Mouse (Mus musculus) heart, embryonic 14.5 days (tissue): ENCODE measurements around the gene Mlana. TPM values are rescaled to one million over a fixed set of nuclear protein-coding genes. Genes with fewer than 3 reads are reported as not detected.

Experiments used
- ATAC-seq: fragments of 200-750 bp; cut with Nextera tagmentation; 2 replicates; pipeline ENCODE4 v1.8.0; 2017; ENCODE audit warnings: low read depth, moderate TSS enrichment; ENCODE audit not compliant: insufficient number of reproducible peaks, insufficient read depth, low FRiP score
- H3K27ac ChIP-seq, 2 experiments: fragments of 200-500 bp in 1 of 2; fragments of 300-500 bp in 1 of 2; sonication (generic) in 1 of 2; replicated peaks in 1 of 2; 2 replicates each; pipeline ENCODE4 v1.5.1; 2012 to 2014; ENCODE audit warnings: low read depth in 2 of 2, low read length in 2 of 2, control low read depth in 1 of 2, mild to moderate bottlenecking in 1 of 2, mixed read lengths in 1 of 2; ENCODE audit not compliant: control insufficient read depth in 1 of 2, insufficient read depth in 1 of 2
- H3K27me3 ChIP-seq: fragments of 300-500 bp; sonication (generic); 2 replicates; pipeline ENCODE4 v1.6.1; 2014; ENCODE audit warnings: mild to moderate bottlenecking, low read length, control low read depth; ENCODE audit not compliant: control insufficient read depth, insufficient read depth
- H3K36me3 ChIP-seq: fragments of 300-500 bp; sonication (generic); 2 replicates; pipeline ENCODE4 v1.6.1; 2014; ENCODE audit warnings: mild to moderate bottlenecking, control low read depth, low read length, mixed read lengths; ENCODE audit not compliant: control insufficient read depth, insufficient read depth
- H3K4me1 ChIP-seq, 2 experiments: fragments of 200-500 bp in 1 of 2; fragments of 300-500 bp in 1 of 2; sonication (generic) in 1 of 2; 2 replicates each; pipeline ENCODE4 v1.6.1; 2012 to 2014; ENCODE audit warnings: low read length in 2 of 2, control low read depth in 1 of 2, mixed read lengths in 1 of 2; ENCODE audit not compliant: control insufficient read depth in 2 of 2, insufficient read depth in 2 of 2
- H3K4me2 ChIP-seq: fragments of 300-500 bp; sonication (generic); 2 replicates; pipeline ENCODE4 v1.6.1; 2014; ENCODE audit warnings: mild to moderate bottlenecking, low read length
- H3K4me3 ChIP-seq, 2 experiments: fragments of 200-500 bp in 1 of 2; fragments of 300-500 bp in 1 of 2; sonication (generic) in 1 of 2; 2 replicates each; pipeline ENCODE4 v1.5.1; 2012 to 2014; ENCODE audit warnings: low read length in 2 of 2, mild to moderate bottlenecking in 2 of 2, control low read depth in 1 of 2, low read depth in 1 of 2, moderate library complexity in 1 of 2; ENCODE audit not compliant: control insufficient read depth in 1 of 2, insufficient read depth in 1 of 2
- H3K9ac ChIP-seq: fragments of 300-500 bp; sonication (generic); 2 replicates; pipeline ENCODE4 v1.6.1; 2014; ENCODE audit warnings: mild to moderate bottlenecking, low read length
- H3K9me3 ChIP-seq: fragments of 300-500 bp; sonication (generic); 2 replicates; pipeline ENCODE4 v1.6.1; 2016; ENCODE audit warnings: low read length, control low read depth; ENCODE audit not compliant: control insufficient read depth
- WGBS: fragments of 180-500 bp; shearing (Covaris S2); extraction: QIAGEN DNeasy Blood & Tissue Kit; methylation state at CpG from one replicate; pipeline ENCODE4 v1.1.7; 2014; 5-methylcytosine and 5-hydroxymethylcytosine counted together
- polyA plus RNA-seq: library from polyadenylated mRNA; unstranded; fragments of >200 nt; fragmentation: Nextera tagmentation; extraction: Ambion mirVana; gene quantifications from 2 replicates; pipeline ENCODE4 v1.2.1, GENCODE M21; 2014

Mlana gene
- polyA plus RNA-seq, 1 experiment from 2014 or later, result 1.6 TPM

DNA sequence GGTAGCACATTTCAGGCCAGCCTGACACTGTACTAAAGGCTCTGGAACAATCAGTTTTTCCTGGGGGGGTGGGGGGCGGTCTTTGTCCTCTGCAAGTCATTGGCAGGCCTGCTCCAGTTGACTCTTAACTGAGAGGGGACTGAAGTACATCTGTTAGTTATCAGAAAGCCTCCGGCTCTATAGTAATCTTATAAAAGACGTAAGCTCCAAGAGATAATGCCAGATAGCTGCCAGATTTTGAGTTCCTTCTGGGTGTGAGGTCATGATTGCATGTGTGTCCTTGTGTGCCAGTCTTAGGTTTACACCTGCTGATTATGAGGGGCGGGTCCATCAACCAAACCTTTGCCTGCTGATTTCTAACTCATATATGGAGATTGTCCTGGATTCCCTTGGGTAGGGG, 31.5 kb upstream of the Mlana start:
- ATAC-seq, result no peak; the same call in 1 of the 2 replicates
- 65% methylated on average over 4 of the region's 4 CpGs for WGBS
- Histone ChIP-seq H3K36me3 (no peaks in the 10 kb centered on the region), H3K9me3 (no peaks in the 10 kb centered on the region), H3K27ac (no peak overlapping the region), H3K4me3 (no peak overlapping the region), H3K9ac (no peak overlapping the region), H3K4me2 (no peak overlapping the region), H3K4me1 (peaks cover 13 to 15% of the 10 kb centered on the region in 2 experiments), H3K27me3 (peaks cover 7% of the 10 kb centered on the region; the same call in 1 of the 2 replicates)

DNA sequence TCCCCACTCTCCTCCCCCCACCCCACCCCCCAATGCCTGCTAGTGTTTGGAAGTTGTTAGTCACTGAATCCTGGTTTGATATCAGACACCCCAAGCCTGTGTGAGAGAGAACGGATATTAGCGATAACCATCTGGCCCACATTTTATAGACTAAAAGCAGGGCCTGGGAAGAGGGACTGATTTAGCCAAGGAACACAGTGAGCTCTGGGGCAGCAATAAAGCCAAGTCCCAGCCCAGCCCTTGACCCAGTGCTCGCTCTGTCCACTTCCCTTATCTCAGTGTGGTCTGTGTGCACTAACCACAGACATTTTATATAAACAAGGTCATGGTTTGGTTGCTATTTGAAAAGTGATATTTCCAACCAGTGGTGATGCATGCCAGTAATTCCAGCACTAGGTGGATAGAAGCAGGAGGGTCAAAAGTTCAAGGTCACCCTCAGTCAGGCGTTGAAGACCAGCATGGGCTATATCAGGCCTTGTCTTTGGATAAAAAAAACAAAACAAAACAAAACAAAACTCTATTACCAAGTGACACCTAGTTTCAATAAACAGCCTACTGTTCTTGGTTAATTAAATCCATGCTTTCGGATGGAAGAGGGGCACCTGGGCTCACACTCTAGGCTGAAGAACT, 30.5 kb upstream of the Mlana start:
- Histone ChIP-seq H3K9ac (no peak overlapping the region), H3K36me3 (no peaks in the 10 kb centered on the region), H3K4me3 (no peak overlapping the region), H3K9me3 (no peaks in the 10 kb centered on the region), H3K27ac (no peak overlapping the region), H3K4me2 (no peak overlapping the region), H3K27me3 (peaks cover 7% of the 10 kb centered on the region; the same call in 1 of the 2 replicates), H3K4me1 (peaks cover 11 to 12% of the 10 kb centered on the region in 2 experiments)
- WGBS, result 49% methylated on average over 5 of the region's 5 CpGs
- no peak for ATAC-seq

GRCm38 (mm10) chr19:29668135-29668534, 29.5 kb upstream of the Mlana start:
- H3K4me3 ChIP-seq, result no peak overlapping the region
- H3K27me3 ChIP-seq, result peaks cover 7% of the 10 kb centered on the region; the same call in 1 of the 2 replicates
- no peaks in the 10 kb centered on the region for H3K36me3 ChIP-seq
- peaks cover 6 to 10% of the 10 kb centered on the region in 2 experiments; a peak in 3 of 4 replicates for H3K4me1 ChIP-seq
- H3K9ac ChIP-seq, result no peak overlapping the region
- 94% methylated on average over 7 of the region's 7 CpGs for WGBS
- no peak for ATAC-seq
- H3K4me2 ChIP-seq, result no peak overlapping the region
- no peak overlapping the region for H3K27ac ChIP-seq
- no peaks in the 10 kb centered on the region for H3K9me3 ChIP-seq

DNA sequence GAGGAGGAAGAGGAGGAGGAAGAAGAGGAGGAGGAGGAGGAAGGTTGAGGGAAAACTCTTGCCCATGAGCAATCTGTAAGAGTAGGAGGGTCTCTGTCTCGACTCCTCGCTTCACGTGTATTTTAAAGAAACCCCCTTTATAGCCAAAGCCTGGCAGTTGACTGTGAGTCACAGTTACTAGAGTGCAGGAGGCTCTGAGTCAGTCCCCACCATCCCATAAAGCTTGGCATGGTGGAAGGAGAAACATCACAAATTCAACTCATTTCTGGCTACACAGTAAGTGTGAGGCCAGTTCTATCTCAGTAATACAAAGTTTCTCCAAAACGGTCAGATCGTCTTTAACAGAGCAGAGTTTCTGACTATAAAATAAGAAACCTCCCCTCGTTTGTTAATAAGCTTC, 27.4 kb upstream of the Mlana start:
- peaks cover 8% of the 10 kb centered on the region for H3K27me3 ChIP-seq
- WGBS, result 83% methylated on average over 6 of the region's 6 CpGs
- peaks cover 6 to 10% of the 10 kb centered on the region in 2 experiments; a peak in 3 of 4 replicates for H3K4me1 ChIP-seq
- no peak overlapping the region for H3K27ac ChIP-seq
- no peak overlapping the region for H3K4me3 ChIP-seq
- H3K9ac ChIP-seq, result no peak overlapping the region
- H3K4me2 ChIP-seq, result no peak overlapping the region
- ATAC-seq, result no peak
- H3K36me3 ChIP-seq, result no peaks in the 10 kb centered on the region
- H3K9me3 ChIP-seq, result no peaks in the 10 kb centered on the region

GRCm38 (mm10) chr19:29671160-29671559, 26.5 kb upstream of the Mlana start:
- no peaks in the 10 kb centered on the region for H3K9me3 ChIP-seq
- peaks cover 12% of the 10 kb centered on the region for H3K27me3 ChIP-seq
- H3K36me3 ChIP-seq, result no peaks in the 10 kb centered on the region
- WGBS, result 75% methylated on average over 2 of the region's 2 CpGs
- no peak overlapping the region for H3K9ac ChIP-seq
- H3K4me3 ChIP-seq, result no peak overlapping the region
- ATAC-seq, result no peak
- peaks cover 6 to 8% of the 10 kb centered on the region in 2 experiments; a peak in 3 of 4 replicates for H3K4me1 ChIP-seq
- no peak overlapping the region for H3K4me2 ChIP-seq
- no peak overlapping the region for H3K27ac ChIP-seq

GRCm38 (mm10) chr19:29672660-29673059, 25.0 kb upstream of the Mlana start:
- no peaks in the 10 kb centered on the region for H3K9me3 ChIP-seq
- no peak overlapping the region for H3K4me2 ChIP-seq
- WGBS, result 95% methylated on average over 13 of the region's 13 CpGs
- H3K36me3 ChIP-seq, result no peaks in the 10 kb centered on the region
- no peak overlapping the region for H3K27ac ChIP-seq
- peaks cover 0 to 1% of the 10 kb centered on the region in 2 experiments; a peak in 1 of 4 replicates for H3K4me1 ChIP-seq
- peaks cover 15% of the 10 kb centered on the region for H3K27me3 ChIP-seq
- no peak for ATAC-seq
- H3K4me3 ChIP-seq, result no peak overlapping the region
- no peak overlapping the region for H3K9ac ChIP-seq

DNA sequence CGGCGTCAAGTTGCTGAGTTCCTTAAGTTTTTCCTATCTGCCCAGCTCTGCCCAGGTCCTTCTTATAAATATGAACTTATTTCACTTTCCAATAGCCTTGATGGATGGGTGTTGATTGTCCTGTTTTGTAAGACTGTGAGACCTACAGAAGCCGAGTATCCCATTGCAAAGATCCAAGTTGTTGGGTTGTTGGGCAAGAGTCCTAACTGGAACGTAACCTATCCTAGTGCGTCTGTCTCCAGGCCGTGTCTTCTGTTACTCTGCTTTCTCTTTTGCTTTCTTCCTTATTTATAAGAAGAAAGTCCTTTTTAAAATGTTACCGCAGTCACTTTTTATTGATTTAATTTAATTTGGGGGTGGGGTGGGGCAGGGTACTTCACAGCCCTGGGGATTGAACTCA, 22.7 kb upstream of the Mlana start:
- Histone ChIP-seq H3K4me3 (no peak overlapping the region), H3K27ac (no peak overlapping the region), H3K9me3 (no peaks in the 10 kb centered on the region), H3K27me3 (peaks cover 26% of the 10 kb centered on the region), H3K9ac (no peak overlapping the region), H3K4me2 (no peak overlapping the region), H3K36me3 (no peaks in the 10 kb centered on the region), H3K4me1 (no peaks in the 10 kb centered on the region)
- no peak for ATAC-seq
- 97% methylated on average over 7 of the region's 7 CpGs for WGBS
